Mouse (Mus musculus) forebrain, postnatal 0 days (tissue): ENCODE results near the gene Pi4kb. TPM values are rescaled to one million over a fixed set of nuclear protein-coding genes. Genes with fewer than 3 reads are reported as not detected.
A peak's percentile ranks its signal among the peaks of the same experiment; 100 is the strongest.
"Not testable (repeated sequence)": the region's sequence is repeated elsewhere in the genome, so short reads cannot be mapped to it uniquely, and the experiment has no call there.

Source experiments
- ATAC-seq: fragments of 200-750 bp; cut with Nextera tagmentation; 2 replicates; pipeline ENCODE4 v1.8.0; 2017; ENCODE audit warnings: mild to moderate bottlenecking, moderate library complexity
- DNase-seq: peaks from one replicate; pipeline ENCODE4 v3.0.0-alpha.2; 2015
- H3K27ac ChIP-seq: fragments of 300-500 bp; sonication (generic); 2 replicates; pipeline ENCODE4 v1.5.1; 2014; ENCODE audit warnings: low read depth, mild to moderate bottlenecking, antibody characterized with exemption, low read length, moderate library complexity, mixed read lengths
- H3K27me3 ChIP-seq: fragments of 300-500 bp; sonication (generic); 2 replicates; pipeline ENCODE4 v1.6.1; 2014; ENCODE audit warnings: mild to moderate bottlenecking, low read length, mixed read lengths; ENCODE audit not compliant: insufficient read depth
- H3K36me3 ChIP-seq: fragments of 300-500 bp; sonication (generic); 2 replicates; pipeline ENCODE4 v1.6.1; 2014; ENCODE audit warnings: mild to moderate bottlenecking, moderate library complexity; ENCODE audit not compliant: insufficient read depth
- H3K4me1 ChIP-seq: fragments of 300-500 bp; sonication (generic); 2 replicates; pipeline ENCODE4 v1.6.1; 2014; ENCODE audit warnings: antibody characterized with exemption; ENCODE audit not compliant: insufficient read depth
- H3K4me2 ChIP-seq: fragments of 300-500 bp; sonication (generic); 2 replicates; pipeline ENCODE4 v1.6.1; 2014; ENCODE audit warnings: low read depth, mild to moderate bottlenecking, moderate library complexity
- H3K4me3 ChIP-seq: fragments of 300-500 bp; sonication (generic); 2 replicates; pipeline ENCODE4 v1.5.1; 2014; ENCODE audit warnings: low read depth, low read length, mixed read lengths
- H3K9ac ChIP-seq: fragments of 300-500 bp; sonication (generic); 2 replicates; pipeline ENCODE4 v1.6.1; 2014; ENCODE audit warnings: mild to moderate bottlenecking
- H3K9me3 ChIP-seq: fragments of 300-500 bp; sonication (generic); 2 replicates; pipeline ENCODE4 v1.6.1; 2016; ENCODE audit warnings: low read length
- CTCF ChIP-seq: sonication (generic); IDR thresholded peaks from 2 replicates; pipeline ENCODE4 v1.5.1; 2016; ENCODE audit warnings: antibody characterized with exemption, control low read depth, low read depth
- WGBS: fragments of 180-500 bp; shearing (Covaris S2); extraction: QIAGEN DNeasy Blood & Tissue Kit; methylation state at CpG from one replicate; pipeline ENCODE4 v1.1.7; 2014; 5-methylcytosine and 5-hydroxymethylcytosine counted together
- polyA plus RNA-seq: library from polyadenylated mRNA; unstranded; fragments of >200 nt; fragmentation: Nextera tagmentation; extraction: Ambion mirVana; gene quantifications from 2 replicates; pipeline ENCODE4 v1.2.1, GENCODE M21; 2015
- total RNA-seq: library from RNA; depleted of rRNA; stranded (reverse); fragments of >200 nt; gene quantifications from 2 replicates; pipeline ENCODE4 v1.2.3, GENCODE M21; 2014

Pi4kb gene
- total and polyA plus RNA-seq, 2 experiments from 2014 or later, result 24.6 to 79.8 TPM

GRCm38 (mm10) chr3:95015337-95015872 lies 40.9 kb downstream of the Pi4kb start, which contains the start of gene Zfp687:
TSS of gene Zfp687 (minus strand) at chr3:95015448.
- H3K4me2 ChIP-seq, result peak within 1 kb of the TSS; percentile 99
- DNase-seq, result peak; percentile 99
- H3K9me3 ChIP-seq, result no peaks in the 10 kb centered on the region
- peak; percentile 98 for ATAC-seq
- TF ChIP-seq CTCF, result no peak
- H3K36me3 ChIP-seq, result peaks cover 15% of the 10 kb centered on the region
- H3K4me1 ChIP-seq, result peaks cover 12% of the 10 kb centered on the region
- H3K4me3 ChIP-seq, result peak within 1 kb of the TSS; percentile 77
- H3K27ac ChIP-seq, result peak within 1 kb of the TSS; percentile 97
- peak within 1 kb of the TSS; percentile 76 for H3K9ac ChIP-seq
- no peaks in the 10 kb centered on the region for H3K27me3 ChIP-seq
- 2% methylated on average over 37 of the region's 37 CpGs for WGBS

GRCm38 (mm10) chr3:95015891-95016531 lies 41.5 kb downstream of the Pi4kb start:
- Histone ChIP-seq H3K9me3 (no peaks in the 10 kb centered on the region), H3K27ac (peak overlapping the region; percentile 97), H3K36me3 (peaks cover 9% of the 10 kb centered on the region), H3K4me2 (peak overlapping the region; percentile 61), H3K4me3 (peak overlapping the region; percentile 77), H3K9ac (peak overlapping the region; percentile 69), H3K27me3 (no peaks in the 10 kb centered on the region), H3K4me1 (peaks cover 12% of the 10 kb centered on the region)
- WGBS, result 1% methylated on average over 40 of the region's 40 CpGs
- DNase-seq, result peak; percentile 94
- no peak for TF ChIP-seq CTCF
- peak; percentile 74 for ATAC-seq

- TF ChIP-seq CTCF, result no peak
- Histone ChIP-seq H3K27me3 (no peaks in the 10 kb centered on the region), H3K9me3 (no peaks in the 10 kb centered on the region), H3K27ac (peak overlapping the region; percentile 97), H3K36me3 (peaks cover 3% of the 10 kb centered on the region; the same call in 1 of the 2 replicates), H3K4me2 (peak overlapping the region; percentile 61), H3K4me3 (peak overlapping the region; percentile 77), H3K4me1 (peaks cover 12% of the 10 kb centered on the region), H3K9ac (peak overlapping the region; percentile 69)
- DNase-seq (no peak), ATAC-seq (no peak)
- 4% methylated on average over 21 of the region's 21 CpGs for WGBS
Measured at GRCm38 (mm10) chr3:95016532-95017056, 42.1 kb downstream of the Pi4kb start.

GRCm38 (mm10) chr3:95018741-95019140 lies 44.2 kb downstream of the Pi4kb start:
- no peaks in the 10 kb centered on the region for H3K36me3 ChIP-seq
- no peak overlapping the region for H3K4me2 ChIP-seq
- H3K4me1 ChIP-seq, result peaks cover 12% of the 10 kb centered on the region
- DNase-seq (no peak), ATAC-seq (no peak)
- WGBS, result 86% methylated on average over 2 of the region's 2 CpGs
- H3K27me3 ChIP-seq, result no peaks in the 10 kb centered on the region
- TF ChIP-seq CTCF, result no peak
- no peak overlapping the region for H3K4me3 ChIP-seq
- no peak overlapping the region for H3K9ac ChIP-seq
- no peak overlapping the region for H3K27ac ChIP-seq
- no peaks in the 10 kb centered on the region for H3K9me3 ChIP-seq

- H3K9me3 ChIP-seq, H3K9ac ChIP-seq, H3K27ac ChIP-seq, DNase-seq, H3K4me3 ChIP-seq, H3K27me3 ChIP-seq, H3K36me3 ChIP-seq, H3K4me1 ChIP-seq, ATAC-seq, H3K4me2 ChIP-seq: not testable (repeated sequence)
- 89% methylated on average over 5 of the region's 5 CpGs for WGBS
Measured at GRCm38 (mm10) chr3:95020956-95021355, 46.4 kb downstream of the Pi4kb start.

- Histone ChIP-seq H3K4me3 (no peak overlapping the region), H3K9me3 (no peaks in the 10 kb centered on the region), H3K36me3 (no peaks in the 10 kb centered on the region), H3K4me1 (no peaks in the 10 kb centered on the region), H3K27me3 (no peaks in the 10 kb centered on the region), H3K4me2 (no peak overlapping the region), H3K9ac (no peak overlapping the region), H3K27ac (no peak overlapping the region)
- no peak for DNase-seq
- TF ChIP-seq CTCF, result no peak
- WGBS, result 29% methylated on average over 11 of the region's 11 CpGs
- peak; percentile 39 for ATAC-seq
Measured at GRCm38 (mm10) chr3:95024551-95024950, 50.0 kb downstream of the Pi4kb start.

GRCm38 (mm10) chr3:95025202-95025601 lies 50.7 kb downstream of the Pi4kb start:
- Histone ChIP-seq H3K4me3 (no peak overlapping the region), H3K27ac (no peak overlapping the region), H3K27me3 (no peaks in the 10 kb centered on the region), H3K4me2 (no peak overlapping the region), H3K9ac (no peak overlapping the region), H3K4me1 (no peaks in the 10 kb centered on the region), H3K36me3 (peaks cover 4% of the 10 kb centered on the region; the same call in 1 of the 2 replicates), H3K9me3 (no peaks in the 10 kb centered on the region)
- ATAC-seq (no peak), DNase-seq (no peak)
- 54% methylated on average over 5 of the region's 5 CpGs for WGBS
- TF ChIP-seq CTCF, result no peak
